Mouse (Mus musculus): Measurements from ENCODE around the gene B830017H08Rik. TPM values are rescaled to one million over a fixed set of nuclear protein-coding genes. Genes with fewer than 3 reads are reported as not detected.

The B830017H08Rik gene
- polyA plus RNA-seq, 1 experiment from 2014 or later = not detected

DNA sequence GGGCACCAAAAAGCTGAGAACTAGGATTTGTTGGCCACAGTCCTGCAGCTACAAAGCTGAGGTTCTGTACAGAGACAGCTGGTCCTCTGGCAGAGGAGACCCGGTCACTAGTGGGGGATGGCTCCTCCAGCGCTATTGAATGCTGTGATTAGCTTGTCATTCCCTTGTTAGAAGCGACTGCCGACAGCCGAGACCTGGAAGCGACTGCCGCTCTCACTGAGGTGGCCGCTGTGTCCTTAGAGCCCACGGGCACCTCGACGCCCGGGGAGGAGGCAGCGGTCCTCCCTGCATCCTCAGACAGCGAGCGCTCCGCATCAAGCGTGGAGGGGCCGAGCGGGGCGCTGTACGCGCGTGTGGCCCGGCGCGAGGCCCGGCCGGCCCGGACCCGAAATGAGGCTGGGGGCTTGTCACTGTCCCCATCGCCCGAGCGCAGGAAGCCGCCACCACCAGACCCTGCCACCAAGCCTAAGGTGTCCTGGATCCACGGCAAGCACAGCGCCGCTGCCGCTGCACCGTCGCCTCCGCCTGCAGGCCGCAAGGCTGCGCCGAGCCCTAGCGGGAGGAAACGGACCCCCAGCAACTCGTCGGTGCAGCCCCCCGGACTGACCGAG lies 26.2 kb upstream of the B830017H08Rik start:
- peaks cover 52% of the 10 kb centered on the region for H3K27me3 ChIP-seq (ENCODE audit: control insufficient read depth, insufficient read depth, low read length)
- H3K27ac ChIP-seq (ENCODE audit: low read length) = peak overlapping the region; percentile 48; the same call in 1 of the 2 replicates
- H3K36me3 ChIP-seq (ENCODE audit: control insufficient read depth, insufficient read depth) = no peaks in the 10 kb centered on the region
- peak overlapping the region; percentile 64 for H3K4me3 ChIP-seq (ENCODE audit: low read length)
- H3K9me3 ChIP-seq (replicated peaks; ENCODE audit: control insufficient read depth, low read length) = no peaks in the 10 kb centered on the region
- WGBS = 11% methylated on average over 50 of the region's 50 CpGs
- ATAC-seq (replicated peaks; ENCODE audit: extremely low read depth, insufficient read depth, low FRiP score) = 0 out of 2 replicates have a peak, but pooled peaks have one; percentile 3
- peak overlapping the region; percentile 85 for H3K4me2 ChIP-seq (ENCODE audit: low read depth, low read length)
- H3K4me1 ChIP-seq (ENCODE audit: control insufficient read depth, insufficient read depth, low read length) = peaks cover 39% of the 10 kb centered on the region
- peak overlapping the region; percentile 73 for H3K9ac ChIP-seq (ENCODE audit: low read length)

DNA sequence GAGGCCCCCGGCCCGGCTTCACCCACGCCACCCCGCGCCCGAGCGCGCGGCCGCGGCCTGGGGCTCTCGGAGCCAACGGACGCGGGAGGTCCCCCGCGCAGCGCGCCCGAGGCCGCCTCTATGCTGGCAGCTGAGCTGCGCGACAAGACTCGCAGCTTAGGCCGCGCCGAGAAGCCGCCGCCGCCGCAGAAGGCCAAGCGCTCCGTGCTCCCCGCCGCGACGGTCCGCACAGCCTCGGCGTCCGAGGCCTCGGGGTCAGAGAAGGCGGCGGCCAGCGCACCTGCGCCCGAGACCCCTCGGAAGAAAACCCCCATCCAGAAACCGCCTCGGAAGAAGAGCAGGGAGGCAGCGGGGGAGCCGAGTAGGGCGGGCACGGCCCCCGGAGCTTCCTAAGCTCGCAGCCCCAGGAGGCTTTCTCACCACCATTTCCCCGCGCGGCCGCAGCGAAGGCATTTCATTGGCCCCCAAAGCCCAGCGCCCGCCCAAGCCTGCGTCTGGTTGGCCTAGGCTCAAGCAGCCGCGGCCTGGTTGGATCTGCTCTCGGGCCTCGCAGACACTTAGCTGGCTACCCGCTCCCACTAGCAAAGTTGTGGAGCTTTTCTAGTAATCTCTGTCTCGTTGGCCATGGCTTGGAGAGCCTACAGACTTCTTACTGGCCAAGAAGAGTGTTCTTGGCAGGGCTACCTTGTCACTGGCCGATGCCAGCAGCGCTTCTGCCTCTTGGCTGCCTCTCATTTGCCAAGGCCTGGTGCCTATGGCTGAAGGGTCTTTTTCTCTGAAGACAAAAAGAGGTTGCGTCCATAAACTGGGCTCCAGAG lies 25.5 kb upstream of the B830017H08Rik start:
- H3K27ac ChIP-seq (ENCODE audit: low read length) = peak overlapping the region; percentile 48; the same call in 1 of the 2 replicates
- peak overlapping the region; percentile 73 for H3K9ac ChIP-seq (ENCODE audit: low read length)
- ATAC-seq (replicated peaks; ENCODE audit: extremely low read depth, insufficient read depth, low FRiP score) = peak; percentile 70
- peaks cover 45% of the 10 kb centered on the region for H3K27me3 ChIP-seq (ENCODE audit: control insufficient read depth, insufficient read depth, low read length)
- H3K4me1 ChIP-seq (ENCODE audit: control insufficient read depth, insufficient read depth, low read length) = peaks cover 36% of the 10 kb centered on the region
- WGBS = 6% methylated on average over 53 of the region's 73 CpGs
- no peaks in the 10 kb centered on the region for H3K36me3 ChIP-seq (ENCODE audit: control insufficient read depth, insufficient read depth)
- peak overlapping the region; percentile 64 for H3K4me3 ChIP-seq (ENCODE audit: low read length)
- peak overlapping the region; percentile 85 for H3K4me2 ChIP-seq (ENCODE audit: low read depth, low read length)
- H3K9me3 ChIP-seq (replicated peaks; ENCODE audit: control insufficient read depth, low read length) = no peaks in the 10 kb centered on the region

DNA sequence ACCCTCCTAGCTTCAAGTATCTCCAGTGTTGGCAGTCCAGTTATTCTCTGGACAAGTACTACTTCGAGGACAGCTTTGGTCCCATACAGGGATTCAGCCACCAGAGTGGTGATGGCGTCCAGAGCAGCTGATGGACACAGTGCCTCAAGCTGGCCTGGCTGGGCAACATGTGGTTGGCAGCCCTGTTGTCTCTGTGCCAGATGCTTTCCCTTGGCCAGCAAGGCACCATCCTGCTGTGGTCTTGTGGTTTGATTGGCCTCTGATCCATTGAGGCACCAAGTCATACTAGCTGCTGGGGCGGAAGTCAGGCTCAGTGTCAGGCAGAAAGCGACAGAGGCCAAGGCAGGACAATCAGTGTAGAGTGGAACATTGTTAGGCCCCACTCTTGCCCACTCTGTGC lies 23.8 kb upstream of the B830017H08Rik start:
- Histone ChIP-seq H3K36me3 (ENCODE audit: control insufficient read depth, insufficient read depth) (no peaks in the 10 kb centered on the region), H3K4me3 (ENCODE audit: low read length) (no peak overlapping the region), H3K9me3 (replicated peaks; ENCODE audit: control insufficient read depth, low read length) (no peaks in the 10 kb centered on the region), H3K4me1 (ENCODE audit: control insufficient read depth, insufficient read depth, low read length) (peaks cover 25% of the 10 kb centered on the region), H3K27ac (ENCODE audit: low read length) (peak overlapping the region; percentile 53; the same call in 1 of the 2 replicates), H3K9ac (ENCODE audit: low read length) (no peak overlapping the region), H3K4me2 (ENCODE audit: low read depth, low read length) (no peak overlapping the region), H3K27me3 (ENCODE audit: control insufficient read depth, insufficient read depth, low read length) (peaks cover 31% of the 10 kb centered on the region)
- 76% methylated on average over 4 of the region's 4 CpGs for WGBS
- no peak for ATAC-seq (replicated peaks; ENCODE audit: extremely low read depth, insufficient read depth, low FRiP score)

DNA sequence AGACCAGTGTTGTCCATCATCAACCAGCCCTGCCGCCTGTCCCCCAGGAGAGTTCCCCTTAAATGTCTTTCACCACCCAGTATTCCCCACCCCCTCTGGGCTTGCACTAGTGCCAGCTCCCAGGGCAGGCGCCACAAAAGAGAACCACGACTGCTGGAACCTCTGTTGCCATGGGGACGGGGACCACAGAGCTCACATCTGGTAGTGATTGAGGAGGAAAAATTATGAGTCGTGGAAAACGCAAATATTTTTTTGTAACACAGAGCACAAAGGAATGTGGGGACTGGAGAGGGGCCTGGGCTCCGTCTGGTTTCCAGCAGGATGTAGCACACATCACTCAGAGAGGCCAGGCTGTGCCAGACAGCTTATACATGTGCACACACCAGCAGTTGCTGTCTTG lies 23.2 kb upstream of the B830017H08Rik start:
- H3K27ac ChIP-seq (ENCODE audit: low read length) = no peak overlapping the region
- peaks cover 19% of the 10 kb centered on the region for H3K4me1 ChIP-seq (ENCODE audit: control insufficient read depth, insufficient read depth, low read length)
- H3K36me3 ChIP-seq (ENCODE audit: control insufficient read depth, insufficient read depth) = no peaks in the 10 kb centered on the region
- 27% methylated on average over 7 of the region's 7 CpGs for WGBS
- H3K4me3 ChIP-seq (ENCODE audit: low read length) = no peak overlapping the region
- peak; percentile 15; the same call in 1 of the 2 replicates for ATAC-seq (replicated peaks; ENCODE audit: extremely low read depth, insufficient read depth, low FRiP score)
- H3K4me2 ChIP-seq (ENCODE audit: low read depth, low read length) = no peak overlapping the region
- H3K9ac ChIP-seq (ENCODE audit: low read length) = no peak overlapping the region
- H3K27me3 ChIP-seq (ENCODE audit: control insufficient read depth, insufficient read depth, low read length) = peaks cover 26% of the 10 kb centered on the region
- no peaks in the 10 kb centered on the region for H3K9me3 ChIP-seq (replicated peaks; ENCODE audit: control insufficient read depth, low read length)

DNA sequence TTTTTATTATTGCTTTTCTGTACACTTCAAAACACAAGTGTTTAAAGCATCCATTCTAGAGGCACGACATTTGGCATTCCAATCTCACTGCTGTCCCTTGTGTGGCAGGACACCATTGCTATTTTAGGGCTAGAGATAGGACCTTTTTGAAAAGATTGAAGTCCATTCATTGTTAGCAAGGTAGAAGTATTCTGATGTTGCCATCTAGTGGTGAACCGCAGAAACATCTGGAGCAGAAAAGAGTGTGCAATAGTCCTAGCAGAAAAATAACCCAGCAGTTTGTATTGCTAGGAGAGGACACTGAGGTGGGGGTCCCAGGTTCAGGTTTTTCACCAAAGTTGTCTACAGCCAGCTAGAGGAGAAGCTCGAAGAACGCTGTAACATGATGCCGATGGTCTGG lies 20.8 kb upstream of the B830017H08Rik start:
- Histone ChIP-seq H3K36me3 (ENCODE audit: control insufficient read depth, insufficient read depth) (no peaks in the 10 kb centered on the region), H3K27me3 (ENCODE audit: control insufficient read depth, insufficient read depth, low read length) (peaks cover 14% of the 10 kb centered on the region), H3K27ac (ENCODE audit: low read length) (no peak overlapping the region), H3K4me3 (ENCODE audit: low read length) (no peak overlapping the region), H3K4me1 (ENCODE audit: control insufficient read depth, insufficient read depth, low read length) (peaks cover 12% of the 10 kb centered on the region), H3K9me3 (replicated peaks; ENCODE audit: control insufficient read depth, low read length) (no peaks in the 10 kb centered on the region), H3K9ac (ENCODE audit: low read length) (no peak overlapping the region), H3K4me2 (ENCODE audit: low read depth, low read length) (no peak overlapping the region)
- no peak for ATAC-seq (replicated peaks; ENCODE audit: extremely low read depth, insufficient read depth, low FRiP score)
- WGBS = 9% methylated on average over 5 of the region's 5 CpGs

DNA sequence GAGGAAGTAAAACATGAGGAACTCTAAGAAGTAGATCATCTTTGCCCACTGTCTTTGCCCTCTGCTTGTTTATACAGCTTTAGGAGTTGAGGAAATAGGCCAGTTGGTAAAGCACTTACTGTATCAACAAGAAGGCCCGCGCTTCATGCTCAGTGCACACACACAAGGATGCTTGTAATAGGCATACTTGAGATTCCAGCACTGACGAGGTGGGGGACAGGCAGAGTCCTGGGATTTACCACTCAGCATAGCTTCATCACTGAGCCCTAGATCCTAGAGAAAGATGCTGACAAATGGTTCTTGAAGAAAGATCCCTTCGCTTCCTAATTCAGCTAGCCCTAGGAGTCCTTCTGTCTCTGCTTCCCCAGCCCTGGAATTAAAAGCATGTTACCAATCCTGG lies 19.7 kb upstream of the B830017H08Rik start:
- H3K36me3 ChIP-seq (ENCODE audit: control insufficient read depth, insufficient read depth) = no peaks in the 10 kb centered on the region
- no peak overlapping the region for H3K27ac ChIP-seq (ENCODE audit: low read length)
- H3K4me2 ChIP-seq (ENCODE audit: low read depth, low read length) = no peak overlapping the region
- ATAC-seq (replicated peaks; ENCODE audit: extremely low read depth, insufficient read depth, low FRiP score) = no peak
- 37% methylated on average over 4 of the region's 4 CpGs for WGBS
- H3K9me3 ChIP-seq (replicated peaks; ENCODE audit: control insufficient read depth, low read length) = no peaks in the 10 kb centered on the region
- H3K27me3 ChIP-seq (ENCODE audit: control insufficient read depth, insufficient read depth, low read length) = peaks cover 11% of the 10 kb centered on the region
- peaks cover 10% of the 10 kb centered on the region for H3K4me1 ChIP-seq (ENCODE audit: control insufficient read depth, insufficient read depth, low read length)
- H3K4me3 ChIP-seq (ENCODE audit: low read length) = no peak overlapping the region
- H3K9ac ChIP-seq (ENCODE audit: low read length) = 0 out of 2 replicates have a peak overlapping the region, but pooled peaks have one; percentile 17

DNA sequence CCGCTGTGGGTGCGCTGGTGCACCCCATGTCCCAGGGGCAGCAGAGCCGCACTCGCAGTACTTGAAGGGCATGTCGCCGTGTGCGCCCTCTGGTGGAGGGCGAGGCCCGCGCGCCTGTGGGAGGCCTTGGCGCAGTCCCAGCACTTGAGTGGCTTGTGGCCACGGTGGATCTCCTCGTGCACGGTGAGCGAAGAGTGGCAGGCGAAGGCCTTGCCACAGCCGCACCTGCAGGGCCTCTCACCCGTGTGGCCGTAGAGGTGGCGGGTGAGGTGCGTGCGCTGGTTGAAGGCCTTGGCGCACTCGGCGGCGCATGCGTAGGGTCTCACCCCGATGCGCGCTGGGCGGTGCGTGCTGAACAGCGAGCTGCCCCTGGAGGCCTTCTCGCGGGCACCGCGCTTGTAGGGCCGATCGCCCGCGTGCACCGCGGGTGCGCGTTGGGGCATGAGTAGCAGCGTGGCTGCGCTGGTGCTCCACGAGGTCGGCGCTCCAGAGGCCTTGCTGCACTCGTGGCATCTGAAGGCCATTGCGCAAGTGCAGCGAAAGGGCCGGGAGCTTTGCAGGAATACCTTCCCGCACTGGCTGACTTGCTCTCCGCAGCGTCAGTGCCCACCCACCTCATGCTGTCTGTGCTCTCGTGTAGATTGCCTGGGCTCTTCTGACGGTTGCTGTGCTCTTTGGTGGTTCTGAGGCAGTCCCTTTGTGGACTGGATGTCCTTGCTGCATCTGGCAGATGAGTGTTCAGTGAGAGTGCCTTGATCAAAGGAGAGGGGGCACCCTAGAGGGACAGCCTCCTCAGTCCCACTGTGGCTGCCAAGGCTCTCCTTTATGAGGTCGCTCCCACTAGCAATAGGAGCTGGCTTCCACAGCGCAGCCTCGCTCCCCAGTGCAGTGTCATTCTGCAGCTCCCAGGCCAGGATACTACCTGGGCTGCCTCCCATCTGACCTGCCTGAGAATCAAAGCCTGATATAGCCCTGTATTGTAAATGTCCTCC lies 17.2 kb upstream of the B830017H08Rik start:
- 4% methylated on average over 63 of the region's 63 CpGs for WGBS
- Histone ChIP-seq H3K4me3 (ENCODE audit: low read length) (peak overlapping the region; percentile 57), H3K27ac (ENCODE audit: low read length) (no peak overlapping the region), H3K4me1 (ENCODE audit: control insufficient read depth, insufficient read depth, low read length) (peaks cover 10% of the 10 kb centered on the region), H3K9ac (ENCODE audit: low read length) (peak overlapping the region; percentile 64), H3K27me3 (ENCODE audit: control insufficient read depth, insufficient read depth, low read length) (peaks cover 8% of the 10 kb centered on the region; the same call in 1 of the 2 replicates), H3K36me3 (ENCODE audit: control insufficient read depth, insufficient read depth) (no peaks in the 10 kb centered on the region), H3K4me2 (ENCODE audit: low read depth, low read length) (peak overlapping the region; percentile 83), H3K9me3 (replicated peaks; ENCODE audit: control insufficient read depth, low read length) (no peaks in the 10 kb centered on the region)
- ATAC-seq (replicated peaks; ENCODE audit: extremely low read depth, insufficient read depth, low FRiP score) = peak; percentile 77

DNA sequence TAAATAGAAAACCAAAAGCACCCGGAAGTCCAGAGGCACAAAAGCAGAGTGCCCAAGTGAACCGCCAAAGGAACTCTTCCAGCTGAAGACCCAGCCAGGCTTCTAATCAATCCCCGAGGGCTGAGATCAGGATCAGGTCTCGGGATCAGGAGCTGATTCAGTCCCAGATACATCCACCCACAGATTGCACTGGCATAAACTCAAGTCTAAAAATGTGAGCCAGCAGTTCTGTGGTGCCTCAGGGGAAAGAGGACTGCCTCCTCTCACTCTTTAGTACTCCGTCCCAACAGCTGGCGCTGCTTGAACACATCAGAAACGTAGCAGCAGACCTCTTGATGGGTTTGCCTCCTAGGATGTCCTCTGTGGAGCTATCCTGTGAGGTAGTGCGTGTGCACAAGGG lies 16.4 kb upstream of the B830017H08Rik start:
- Histone ChIP-seq H3K27ac (ENCODE audit: low read length) (no peak overlapping the region), H3K9me3 (replicated peaks; ENCODE audit: control insufficient read depth, low read length) (no peaks in the 10 kb centered on the region), H3K4me1 (ENCODE audit: control insufficient read depth, insufficient read depth, low read length) (peaks cover 10% of the 10 kb centered on the region), H3K36me3 (ENCODE audit: control insufficient read depth, insufficient read depth) (no peaks in the 10 kb centered on the region), H3K4me2 (ENCODE audit: low read depth, low read length) (no peak overlapping the region), H3K27me3 (ENCODE audit: control insufficient read depth, insufficient read depth, low read length) (peaks cover 8% of the 10 kb centered on the region; the same call in 1 of the 2 replicates), H3K9ac (ENCODE audit: low read length) (no peak overlapping the region), H3K4me3 (ENCODE audit: low read length) (no peak overlapping the region)
- 78% methylated on average over 8 of the region's 8 CpGs for WGBS
- no peak for ATAC-seq (replicated peaks; ENCODE audit: extremely low read depth, insufficient read depth, low FRiP score)
